Mouse (Mus musculus): ENCODE measurements around the gene Zcchc10. TPM values are rescaled to one million over a fixed set of nuclear protein-coding genes. Genes with fewer than 3 reads are reported as not detected.
"Not testable (repeated sequence)": the region's sequence is repeated elsewhere in the genome, so short reads cannot be mapped to it uniquely, and the experiment has no call there.

Gene Zcchc10
- total and polyA plus RNA-seq, 2 experiments from 2014 or later = 0.89 to 13.6 TPM

DNA sequence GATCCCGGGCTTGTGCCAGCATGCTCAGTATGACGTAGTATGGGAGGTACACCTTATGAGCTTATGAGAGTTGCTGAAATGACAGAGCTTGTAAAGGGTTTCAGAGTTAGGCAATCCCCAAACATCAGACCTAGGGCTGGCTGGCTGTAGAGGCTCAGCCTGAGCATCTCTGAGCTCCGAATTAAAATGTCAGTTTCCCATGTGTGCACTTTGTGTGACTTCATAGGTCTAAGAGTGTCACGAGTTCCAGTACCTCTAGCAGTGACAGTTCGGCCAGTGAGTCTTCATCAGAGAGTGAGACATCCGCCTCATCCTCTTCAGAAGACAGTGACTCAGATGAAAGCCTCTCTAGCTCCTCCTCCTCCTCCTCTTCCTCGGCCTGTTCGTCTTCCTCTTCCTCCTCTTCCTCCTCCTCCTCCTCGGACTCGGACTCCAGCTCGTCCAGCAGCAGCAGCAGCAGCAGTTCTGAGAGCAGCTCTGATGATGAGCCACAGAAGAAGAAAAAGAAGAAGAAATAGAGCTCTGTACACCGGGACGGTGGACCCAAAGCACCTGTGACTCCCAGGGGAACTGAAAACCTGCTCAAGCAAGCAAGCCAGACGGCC lies 7.7 kb downstream of the Zcchc10 start:
- no peaks in the 10 kb centered on the region for H3K9me3 ChIP-seq (ENCODE audit: low read length)
- H3K27me3 ChIP-seq (ENCODE audit: insufficient read depth, low read length) = no peaks in the 10 kb centered on the region
- 91% methylated on average over 14 of the region's 14 CpGs for WGBS
- ATAC-seq = no peak
- H3K27ac ChIP-seq = no peak overlapping the region
- no peaks in the 10 kb centered on the region for H3K4me1 ChIP-seq (ENCODE audit: insufficient read depth, low read length)
- DNase-seq (ENCODE audit: low spot score) = no peak
- peaks cover 28% of the 10 kb centered on the region for H3K36me3 ChIP-seq (ENCODE audit: insufficient read depth, low read length)
- H3K4me2 ChIP-seq (ENCODE audit: low read depth, low read length) = no peak overlapping the region
- H3K4me3 ChIP-seq (ENCODE audit: low read length) = no peak overlapping the region
- H3K9ac ChIP-seq (replicated peaks; ENCODE audit: low read length) = no peak overlapping the region
- TF ChIP-seq CTCF (IDR thresholded peaks at IDR 0.05; ENCODE audit: low read depth) = no peak

DNA sequence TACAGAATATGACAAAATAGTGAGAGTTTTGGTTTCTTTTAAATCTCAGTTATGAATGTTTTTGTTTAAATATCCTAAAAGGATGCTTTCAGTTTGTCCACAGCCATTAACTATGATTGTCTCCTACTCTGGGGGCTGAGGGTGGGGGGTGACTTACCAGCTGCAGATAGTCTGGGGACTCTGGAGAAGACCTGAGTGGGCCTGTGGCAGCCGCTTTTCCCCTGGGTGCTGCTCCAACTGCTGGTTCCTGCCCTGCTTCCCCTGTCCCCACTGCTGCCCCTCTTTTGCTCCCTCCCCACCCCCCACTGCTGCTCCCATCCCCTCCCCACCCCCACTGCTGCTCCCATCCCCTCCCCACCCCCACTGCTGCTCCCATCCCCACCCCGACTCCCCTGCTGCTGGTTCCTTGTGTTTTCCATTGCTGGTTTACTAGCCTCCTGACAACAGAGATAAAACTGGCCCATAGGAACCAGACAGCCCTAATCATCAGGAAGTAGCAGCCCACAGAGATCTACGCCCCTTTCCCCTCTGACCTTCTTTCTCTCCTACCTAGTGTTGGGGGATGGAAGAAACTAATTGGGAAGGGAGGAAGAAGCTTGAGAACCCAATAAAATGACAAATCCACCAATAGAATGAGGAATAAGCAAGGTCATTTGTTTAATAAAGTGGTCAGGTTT lies 11.2 kb downstream of the Zcchc10 start:
- H3K4me2 ChIP-seq (ENCODE audit: low read depth, low read length) = no peak overlapping the region
- no peaks in the 10 kb centered on the region for H3K9me3 ChIP-seq (ENCODE audit: low read length)
- H3K36me3 ChIP-seq (ENCODE audit: insufficient read depth, low read length) = peaks cover 15% of the 10 kb centered on the region
- H3K27me3 ChIP-seq (ENCODE audit: insufficient read depth, low read length) = no peaks in the 10 kb centered on the region
- H3K9ac ChIP-seq (replicated peaks; ENCODE audit: low read length) = no peak overlapping the region
- WGBS = 43% methylated on average over 3 of the region's 3 CpGs
- H3K4me3 ChIP-seq (ENCODE audit: low read length) = no peak overlapping the region
- no peaks in the 10 kb centered on the region for H3K4me1 ChIP-seq (ENCODE audit: insufficient read depth, low read length)
- DNase-seq (ENCODE audit: low spot score) = no peak
- H3K27ac ChIP-seq = no peak overlapping the region
- no peak for ATAC-seq
- TF ChIP-seq CTCF (IDR thresholded peaks at IDR 0.05; ENCODE audit: low read depth) = no peak

DNA sequence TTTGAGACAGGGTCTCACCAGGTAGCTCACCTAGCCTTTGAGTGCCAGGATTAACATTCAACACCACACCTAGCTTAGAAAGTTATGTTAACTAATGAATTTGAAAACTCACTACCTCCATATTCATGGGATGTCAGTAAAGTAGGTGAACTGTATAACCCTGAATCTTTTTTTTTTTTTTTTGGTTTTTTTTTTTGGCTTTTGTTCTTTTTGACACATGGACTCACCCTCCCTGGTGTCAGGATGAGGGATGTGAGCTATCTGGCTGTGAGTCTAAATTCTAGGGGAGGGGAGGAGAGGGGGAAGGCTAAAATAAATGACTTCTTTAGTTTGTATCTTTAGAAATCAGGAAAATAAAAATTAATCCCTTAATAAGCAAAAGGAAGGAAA lies 11.7 kb downstream of the Zcchc10 start:
- H3K9me3 ChIP-seq (ENCODE audit: low read length) = no peaks in the 10 kb centered on the region
- no peaks in the 10 kb centered on the region for H3K4me1 ChIP-seq (ENCODE audit: insufficient read depth, low read length)
- DNase-seq (ENCODE audit: low spot score) (no peak), ATAC-seq (no peak)
- H3K36me3 ChIP-seq (ENCODE audit: insufficient read depth, low read length) = peaks cover 12% of the 10 kb centered on the region
- no peak for TF ChIP-seq CTCF (IDR thresholded peaks at IDR 0.05; ENCODE audit: low read depth)
- H3K4me2 ChIP-seq (ENCODE audit: low read depth, low read length) = no peak overlapping the region
- no peaks in the 10 kb centered on the region for H3K27me3 ChIP-seq (ENCODE audit: insufficient read depth, low read length)
- no peak overlapping the region for H3K9ac ChIP-seq (replicated peaks; ENCODE audit: low read length)
- no peak overlapping the region for H3K4me3 ChIP-seq (ENCODE audit: low read length)
- H3K27ac ChIP-seq = no peak overlapping the region

DNA sequence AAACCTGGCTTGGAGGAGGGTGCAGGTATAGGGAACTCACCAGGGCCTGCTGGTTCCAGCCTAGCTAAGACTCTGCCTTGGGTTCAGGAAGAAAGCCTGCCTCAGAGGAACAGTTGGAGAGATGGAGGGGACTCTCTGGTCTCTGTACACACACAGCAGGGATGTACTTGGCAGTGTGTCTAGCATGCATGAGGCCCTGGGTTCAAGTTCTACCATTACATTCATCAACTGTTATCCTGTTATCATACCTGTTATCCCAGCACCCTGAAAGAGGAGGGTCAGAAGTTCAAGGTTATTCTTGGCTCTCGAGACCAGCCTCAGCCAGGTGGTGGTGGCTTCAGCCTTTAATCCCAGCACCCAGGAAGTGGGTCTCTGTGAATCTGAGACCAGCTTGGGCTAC lies 12.4 kb downstream of the Zcchc10 start:
- no peak overlapping the region for H3K4me3 ChIP-seq (ENCODE audit: low read length)
- ATAC-seq (no peak), DNase-seq (ENCODE audit: low spot score) (no peak)
- H3K4me1 ChIP-seq (ENCODE audit: insufficient read depth, low read length) = no peaks in the 10 kb centered on the region
- H3K4me2 ChIP-seq (ENCODE audit: low read depth, low read length) = no peak overlapping the region
- H3K36me3 ChIP-seq (ENCODE audit: insufficient read depth, low read length) = peaks cover 4% of the 10 kb centered on the region; the same call in 1 of the 2 replicates
- H3K27me3 ChIP-seq (ENCODE audit: insufficient read depth, low read length) = no peaks in the 10 kb centered on the region
- H3K9ac ChIP-seq (replicated peaks; ENCODE audit: low read length) = no peak overlapping the region
- no peak overlapping the region for H3K27ac ChIP-seq
- no peaks in the 10 kb centered on the region for H3K9me3 ChIP-seq (ENCODE audit: low read length)
- TF ChIP-seq CTCF (IDR thresholded peaks at IDR 0.05; ENCODE audit: low read depth) = no peak
- 73% methylated on average over 1 of the region's 1 CpGs for WGBS

DNA sequence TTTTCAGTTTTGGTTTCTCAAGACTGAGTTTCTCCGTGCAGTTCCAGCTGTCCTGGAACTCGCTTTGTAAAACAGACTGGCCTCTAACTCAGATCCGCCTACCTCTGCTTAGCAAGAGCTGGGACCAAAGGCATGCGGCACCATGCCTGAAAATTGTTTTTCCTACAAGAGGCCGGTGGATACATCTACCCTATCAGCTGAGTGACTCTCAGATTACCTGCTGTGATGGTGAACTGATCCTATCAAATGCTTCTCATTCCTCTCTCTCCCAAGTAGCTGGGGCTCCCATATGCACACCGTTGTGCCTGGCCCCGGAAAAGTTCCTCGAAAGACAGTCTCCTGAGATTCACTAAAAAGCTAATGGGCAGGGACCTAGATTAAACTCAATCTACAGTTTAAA lies 13.2 kb downstream of the Zcchc10 start:
- H3K9ac ChIP-seq (replicated peaks; ENCODE audit: low read length) = no peak overlapping the region
- no peaks in the 10 kb centered on the region for H3K27me3 ChIP-seq (ENCODE audit: insufficient read depth, low read length)
- H3K4me3 ChIP-seq (ENCODE audit: low read length) = no peak overlapping the region
- ATAC-seq = no peak
- no peaks in the 10 kb centered on the region for H3K36me3 ChIP-seq (ENCODE audit: insufficient read depth, low read length)
- no peaks in the 10 kb centered on the region for H3K4me1 ChIP-seq (ENCODE audit: insufficient read depth, low read length)
- no peaks in the 10 kb centered on the region for H3K9me3 ChIP-seq (ENCODE audit: low read length)
- H3K4me2 ChIP-seq (ENCODE audit: low read depth, low read length) = no peak overlapping the region
- no peak for TF ChIP-seq CTCF (IDR thresholded peaks at IDR 0.05; ENCODE audit: low read depth)
- H3K27ac ChIP-seq = no peak overlapping the region
- WGBS = 75% methylated on average over 8 of the region's 8 CpGs
- no peak for DNase-seq (ENCODE audit: low spot score)

DNA sequence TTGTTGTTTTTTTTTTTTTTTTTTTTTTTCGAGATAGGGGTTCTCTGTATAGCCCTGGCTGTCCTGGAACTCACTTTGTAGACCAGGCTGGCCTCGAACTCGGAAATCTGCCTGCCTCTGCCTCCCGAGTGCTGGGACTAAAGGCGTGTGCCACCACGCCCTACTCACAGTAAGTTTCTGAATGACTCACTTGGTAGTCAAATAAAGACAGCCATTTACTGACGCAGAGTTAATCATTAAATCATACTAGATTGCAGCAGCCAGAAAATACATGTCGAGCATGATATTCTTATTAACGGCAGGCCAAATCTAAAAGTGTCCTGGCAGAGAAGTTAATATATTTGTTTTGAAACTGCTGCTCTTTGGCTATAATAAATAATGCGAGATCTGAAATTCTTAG lies 16.5 kb downstream of the Zcchc10 start:
- not testable (repeated sequence) for H3K36me3 ChIP-seq (ENCODE audit: insufficient read depth, low read length); H3K4me2 ChIP-seq (ENCODE audit: low read depth, low read length); DNase-seq (ENCODE audit: low spot score); H3K9me3 ChIP-seq (ENCODE audit: low read length); ATAC-seq; H3K4me3 ChIP-seq (ENCODE audit: low read length); H3K9ac ChIP-seq (replicated peaks; ENCODE audit: low read length); H3K27me3 ChIP-seq (ENCODE audit: insufficient read depth, low read length); H3K27ac ChIP-seq; H3K4me1 ChIP-seq (ENCODE audit: insufficient read depth, low read length)
- WGBS = 91% methylated on average over 9 of the region's 10 CpGs

DNA sequence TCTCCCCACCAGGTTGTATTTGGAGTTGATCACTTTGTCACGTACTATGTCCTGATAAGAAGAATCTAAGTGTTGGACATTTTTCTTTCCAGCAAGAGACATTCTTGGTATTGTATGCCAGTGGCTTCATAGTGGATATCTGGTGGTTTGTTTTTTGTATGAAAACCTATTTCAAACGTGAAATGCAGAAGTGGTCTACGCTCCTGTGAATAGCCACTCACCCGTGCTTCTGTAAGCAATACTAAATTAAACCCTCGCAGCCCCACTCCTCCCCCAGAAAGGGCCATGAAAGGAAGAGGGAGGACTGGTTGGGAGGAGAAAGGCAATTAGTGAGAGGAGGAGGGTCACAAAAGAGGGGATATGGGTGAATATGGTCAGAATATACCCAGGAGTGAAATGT lies 18.2 kb downstream of the Zcchc10 start:
- no peak for TF ChIP-seq CTCF (IDR thresholded peaks at IDR 0.05; ENCODE audit: low read depth)
- Histone ChIP-seq H3K4me1 (ENCODE audit: insufficient read depth, low read length) (no peaks in the 10 kb centered on the region), H3K4me3 (ENCODE audit: low read length) (no peak overlapping the region), H3K9ac (replicated peaks; ENCODE audit: low read length) (no peak overlapping the region), H3K27me3 (ENCODE audit: insufficient read depth, low read length) (no peaks in the 10 kb centered on the region), H3K36me3 (ENCODE audit: insufficient read depth, low read length) (no peaks in the 10 kb centered on the region), H3K9me3 (ENCODE audit: low read length) (no peaks in the 10 kb centered on the region), H3K27ac (no peak overlapping the region), H3K4me2 (ENCODE audit: low read depth, low read length) (no peak overlapping the region)
- no peak for DNase-seq (ENCODE audit: low spot score)
- no peak for ATAC-seq
- WGBS = 66% methylated on average over 5 of the region's 5 CpGs

All from hindbrain, postnatal 0 days (tissue).